ENCODE assay signal across 8 mouse cellular contexts in the genomic region with DNA sequence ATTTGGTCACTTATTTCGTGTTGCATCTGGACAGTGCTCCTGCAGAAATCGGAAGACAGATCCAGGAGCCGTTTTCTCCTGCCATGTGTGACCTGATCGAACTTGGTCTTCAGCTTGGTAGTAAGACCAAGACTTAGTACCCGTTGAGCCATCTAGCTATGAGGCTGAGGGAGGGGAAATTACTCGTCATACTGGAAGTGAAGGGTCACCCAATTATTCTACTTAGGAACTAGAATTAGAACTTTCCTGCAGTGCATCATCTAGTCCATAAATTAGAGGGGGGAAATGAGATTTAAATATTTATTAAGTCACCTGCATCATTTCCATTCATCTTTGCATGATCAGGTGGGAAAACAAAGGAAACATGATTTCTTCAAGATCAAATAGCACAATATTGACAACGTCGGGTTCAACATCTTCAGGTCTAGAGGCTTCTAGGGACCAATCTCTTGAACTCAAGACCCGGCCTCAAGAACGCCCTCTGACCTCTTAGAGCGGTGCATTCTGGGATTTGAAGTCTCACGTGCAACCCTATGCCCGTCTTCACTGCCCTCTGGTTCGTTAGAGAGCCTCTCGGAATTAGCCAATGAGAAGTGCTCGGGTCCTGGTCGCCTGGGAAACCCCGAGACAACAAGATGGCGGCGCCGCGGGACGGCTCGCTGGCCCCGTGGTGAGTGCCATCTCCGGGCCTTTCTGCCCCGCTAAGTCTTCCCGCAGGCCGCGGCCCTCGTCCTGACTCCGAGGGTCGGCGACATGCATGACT. TPM values are rescaled to one million over a fixed set of nuclear protein-coding genes. Genes with fewer than 3 reads are reported as not detected.
A peak's percentile ranks its signal among the peaks of the same experiment; 100 is the strongest.
DNase-seq lines count a peak whose midpoint lies in the region; ATAC-seq lines count a peak whose summit lies in the region.

A gene (plus strand): TSS at position 592 of the 763 bp plus-strand sequence.

- peak within 1 kb of the TSS; percentile 63 for H3K9ac ChIP-seq in forebrain, embryonic 14.5 days (ENCODE audit: low read length)
- peak within 1 kb of the TSS; percentile 77 for H3K9ac ChIP-seq in neural tube, embryonic 15.5 days (replicated peaks)

- peak; percentile 98 for DNase-seq in ES-CJ7 (ENCODE audit: low read depth, low spot score)
- DNase-seq in cerebellum, adult 11 months: peak; percentile 86
- DNase-seq in forebrain, embryonic 14.5 days (ENCODE audit: low spot score): peak; percentile 97
- peak; percentile 75 to 84 for DNase-seq in heart, postnatal 14 days
- peak; percentile 93 for DNase-seq in layer of hippocampus, adult 11-12 months (ENCODE audit: low spot score)
- peak; percentile 91 to 92 for DNase-seq in lung, adult 18-20 months
- peak; percentile 93 for DNase-seq in testis, postnatal 14 days (ENCODE audit: low spot score)

- no peaks in the 10 kb centered on the region for H3K9me3 ChIP-seq in forebrain, embryonic 14.5 days (replicated peaks; ENCODE audit: control insufficient read depth, low read length)
- no peaks in the 10 kb centered on the region for H3K9me3 ChIP-seq in neural tube, embryonic 15.5 days (replicated peaks)

- WGBS in forebrain, embryonic 14.5 days: 17% methylated on average over 34 of the region's 34 CpGs
- WGBS in neural tube, embryonic 15.5 days: 17% methylated on average over 34 of the region's 34 CpGs

- H3K4me1 ChIP-seq in forebrain, embryonic 14.5 days (ENCODE audit: control insufficient read depth, insufficient read depth, low read length): no peaks in the 10 kb centered on the region
- peaks cover 9% of the 10 kb centered on the region for H3K4me1 ChIP-seq in neural tube, embryonic 15.5 days

- no peaks in the 10 kb centered on the region for H3K36me3 ChIP-seq in forebrain, embryonic 14.5 days (ENCODE audit: control insufficient read depth, insufficient read depth, low read length)
- no peaks in the 10 kb centered on the region for H3K36me3 ChIP-seq in neural tube, embryonic 15.5 days

- ATAC-seq in forebrain, embryonic 14.5 days: peak; percentile 99
- ATAC-seq in neural tube, embryonic 15.5 days (ENCODE audit: low FRiP score): peak; percentile 97

- intact Hi-C loops in heart, postnatal 14 days (cut with DNase I): no loop called here

- H3K4me2 ChIP-seq in forebrain, embryonic 14.5 days (ENCODE audit: low read length): peak within 1 kb of the TSS; percentile 62
- peak within 1 kb of the TSS; percentile 74 for H3K4me2 ChIP-seq in neural tube, embryonic 15.5 days

- H3K4me3 ChIP-seq in forebrain, embryonic 14.5 days (ENCODE audit: low read depth, low read length): peak within 1 kb of the TSS; percentile 70
- peak within 1 kb of the TSS; percentile 91 for H3K4me3 ChIP-seq in neural tube, embryonic 15.5 days (replicated peaks)

- no peak within 1 kb of the TSS for H3K27ac ChIP-seq in forebrain, embryonic 14.5 days (ENCODE audit: low read depth, low read length)
- H3K27ac ChIP-seq in neural tube, embryonic 15.5 days (replicated peaks): 0 out of 2 replicates have a peak within 1 kb of the TSS, but pooled peaks have one; percentile 33

- H3K27me3 ChIP-seq in forebrain, embryonic 14.5 days (replicated peaks; ENCODE audit: control insufficient read depth, insufficient read depth, low read length): no peaks in the 10 kb centered on the region
- H3K27me3 ChIP-seq in neural tube, embryonic 15.5 days (replicated peaks): no peaks in the 10 kb centered on the region

RNA-seq across cellular contexts. Expression of the gene that starts here (rescaled TPM):
- polyA plus RNA-seq in forebrain, embryonic 14.5 days (2014; fragmentation: Nextera tagmentation; extraction: Ambion mirVana): 9.0 and 12.5 TPM in 2 replicates
- total RNA-seq in heart, postnatal 14 days (2021): 1 to 10 TPM; 1.4 to 1.7 TPM
- polyA plus RNA-seq in neural tube, embryonic 15.5 days (2015; fragmentation: Nextera tagmentation; extraction: Ambion mirVana): 16.2 and 19.4 TPM in 2 replicates
